Mouse (Mus musculus): Measurements from ENCODE around the gene Rbpj.

DNA sequence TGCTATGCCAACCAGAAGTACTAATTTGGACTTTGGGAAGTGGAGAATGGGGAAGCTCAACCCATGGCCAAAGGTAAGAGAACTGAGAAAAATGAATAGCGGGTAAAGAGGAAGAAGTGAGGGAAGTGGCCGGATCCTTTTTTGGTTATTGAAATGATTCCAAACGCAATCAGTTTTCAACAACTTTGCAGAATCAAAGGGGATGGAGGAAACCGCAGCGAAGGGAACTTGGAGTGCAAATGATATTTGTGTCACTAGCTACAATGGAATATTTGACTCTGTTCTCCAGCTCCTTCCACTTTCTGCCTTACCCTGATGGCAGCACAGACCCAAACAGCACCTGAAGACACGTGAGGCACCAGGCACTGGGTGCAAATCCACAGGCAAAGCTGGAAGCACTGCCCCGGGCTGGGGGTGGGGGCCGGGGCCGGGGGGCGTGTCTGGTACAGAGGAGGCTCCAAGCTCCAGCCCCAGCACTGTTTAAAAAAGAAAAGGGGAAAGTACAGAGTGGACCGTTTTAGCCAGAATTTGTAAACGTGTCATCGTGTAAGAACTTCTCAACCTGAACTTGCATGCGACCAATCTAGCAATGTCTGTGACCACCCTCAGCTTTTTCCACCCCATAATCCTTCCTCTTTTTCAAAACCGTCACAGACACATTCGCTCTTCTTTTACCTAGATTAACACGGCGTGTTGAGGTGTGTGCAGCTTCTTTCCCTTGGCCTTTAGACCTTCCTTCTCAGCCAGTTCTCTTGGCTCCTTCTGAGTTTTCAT is 74.1 kb downstream of the Rbpj start:
- TF ChIP-seq CTCF (IDR thresholded peaks at IDR 0.05; ENCODE audit: extremely low read depth, insufficient read length, insufficient replicate concordance, low read depth, low read length) = no peak
- no peak for TF ChIP-seq POLR2A (IDR thresholded peaks at IDR 0.05; ENCODE audit: low read depth, low read length)

Data from small intestine, adult 2 months (tissue).